Mouse (Mus musculus) brown adipose tissue, adult 24 weeks (tissue): ENCODE results near the gene Scn2b. TPM values are rescaled to one million over a fixed set of nuclear protein-coding genes. Genes with fewer than 3 reads are reported as not detected.

ENCODE experiments used
- H3K27ac ChIP-seq: fragments of 200-500 bp; replicated peaks from 2 replicates; pipeline ENCODE4 v1.5.1; 2012; ENCODE audit warnings: low read depth, mild to moderate bottlenecking, low read length
- H3K4me1 ChIP-seq: fragments of 200-500 bp; 2 replicates; pipeline ENCODE4 v1.6.1; 2012; ENCODE audit warnings: low read length, mixed read lengths; ENCODE audit not compliant: control insufficient read depth, insufficient read depth, insufficient read length
- H3K4me3 ChIP-seq: fragments of 200-500 bp; 2 replicates; pipeline ENCODE4 v1.5.1; 2012; ENCODE audit warnings: low read depth, mild to moderate bottlenecking, low read length, moderate library complexity; ENCODE audit not compliant: insufficient read depth
- polyA plus RNA-seq: library from polyadenylated mRNA; stranded (reverse); fragments of >200 nt; gene quantifications from 2 replicates; pipeline ENCODE4 v1.2.4, GENCODE M21; 2012; ENCODE audit not compliant: missing spikeins, insufficient read depth, insufficient read length

Gene Scn2b
- polyA plus RNA-seq, 1 experiment = not detected

- no peaks in the 10 kb centered on the region for H3K4me1 ChIP-seq
- no peak overlapping the region for H3K4me3 ChIP-seq
- no peak overlapping the region for H3K27ac ChIP-seq
Measured at GRCm38 (mm10) chr9:45103211-45103979, 14.2 kb upstream of the Scn2b start.

GRCm38 (mm10) chr9:45105596-45106374, 11.8 kb upstream of the Scn2b start:
- Histone ChIP-seq H3K27ac (no peak overlapping the region), H3K4me3 (no peak overlapping the region), H3K4me1 (no peaks in the 10 kb centered on the region)

- Histone ChIP-seq H3K27ac (no peak overlapping the region), H3K4me3 (no peak overlapping the region), H3K4me1 (no peaks in the 10 kb centered on the region)
Measured at GRCm38 (mm10) chr9:45115706-45116105, 1.9 kb upstream of the Scn2b start.

GRCm38 (mm10) chr9:45116819-45117218, 763 bp upstream of the Scn2b start:
- no peak overlapping the region for H3K27ac ChIP-seq
- H3K4me3 ChIP-seq = no peak overlapping the region
- no peaks in the 10 kb centered on the region for H3K4me1 ChIP-seq

- Histone ChIP-seq H3K4me3 (no peak overlapping the region), H3K4me1 (no peaks in the 10 kb centered on the region), H3K27ac (no peak overlapping the region)
Measured at GRCm38 (mm10) chr9:45118552-45118951, 970 bp downstream of the Scn2b start.

- no peak overlapping the region for H3K4me3 ChIP-seq
- H3K27ac ChIP-seq = no peak overlapping the region
- no peaks in the 10 kb centered on the region for H3K4me1 ChIP-seq
Measured at GRCm38 (mm10) chr9:45119316-45119953, 1.9 kb downstream of the Scn2b start.

GRCm38 (mm10) chr9:45119954-45120530, 2.5 kb downstream of the Scn2b start:
- Histone ChIP-seq H3K4me3 (no peak overlapping the region), H3K4me1 (no peaks in the 10 kb centered on the region), H3K27ac (no peak overlapping the region)

- Histone ChIP-seq H3K4me3 (no peak overlapping the region), H3K27ac (no peak overlapping the region), H3K4me1 (no peaks in the 10 kb centered on the region)
Measured at GRCm38 (mm10) chr9:45120567-45120966, 3.0 kb downstream of the Scn2b start.

- Histone ChIP-seq H3K27ac (no peak overlapping the region), H3K4me3 (no peak overlapping the region), H3K4me1 (no peaks in the 10 kb centered on the region)
Measured at GRCm38 (mm10) chr9:45121001-45121400, 3.4 kb downstream of the Scn2b start.

- H3K4me3 ChIP-seq = no peak overlapping the region
- no peaks in the 10 kb centered on the region for H3K4me1 ChIP-seq
- no peak overlapping the region for H3K27ac ChIP-seq
Measured at GRCm38 (mm10) chr9:45121769-45122168, 4.2 kb downstream of the Scn2b start.

- no peaks in the 10 kb centered on the region for H3K4me1 ChIP-seq
- no peak overlapping the region for H3K27ac ChIP-seq
- H3K4me3 ChIP-seq = no peak overlapping the region
Measured at GRCm38 (mm10) chr9:45122209-45122761, 4.7 kb downstream of the Scn2b start.

- Histone ChIP-seq H3K4me1 (no peaks in the 10 kb centered on the region), H3K4me3 (no peak overlapping the region), H3K27ac (no peak overlapping the region)
Measured at GRCm38 (mm10) chr9:45125211-45125610, 7.6 kb downstream of the Scn2b start.

GRCm38 (mm10) chr9:45126941-45127340, 9.4 kb downstream of the Scn2b start:
- no peaks in the 10 kb centered on the region for H3K4me1 ChIP-seq
- H3K27ac ChIP-seq = no peak overlapping the region
- H3K4me3 ChIP-seq = no peak overlapping the region

- H3K4me3 ChIP-seq = no peak overlapping the region
- H3K27ac ChIP-seq = no peak overlapping the region
- H3K4me1 ChIP-seq = no peaks in the 10 kb centered on the region
Measured at GRCm38 (mm10) chr9:45130119-45130518, 12.5 kb downstream of the Scn2b start.
